Mouse (Mus musculus) forebrain, embryonic 11.5 days (tissue): ENCODE measurements around the gene Sdf4. TPM values are rescaled to one million over a fixed set of nuclear protein-coding genes. Genes with fewer than 3 reads are reported as not detected.

ENCODE experiments used
- ATAC-seq: fragments of 200-750 bp; cut with Nextera tagmentation; replicated peaks from 2 replicates; pipeline ENCODE4 v1.8.0; 2017; ENCODE audit warnings: moderate TSS enrichment; ENCODE audit not compliant: low FRiP score
- DNase-seq: peaks from one replicate; pipeline ENCODE4 v3.0.0-alpha.2; 2017; ENCODE audit warnings: low spot score
- H3K27ac ChIP-seq: fragments of 300-500 bp; sonication (generic); 2 replicates; pipeline ENCODE4 v1.5.1; 2014; ENCODE audit warnings: low read depth, low read length
- H3K27me3 ChIP-seq: fragments of 300-500 bp; sonication (generic); 2 replicates; pipeline ENCODE4 v1.6.1; 2014; ENCODE audit warnings: mild to moderate bottlenecking, low read length, mixed read lengths; ENCODE audit not compliant: control insufficient read depth, insufficient read depth
- H3K36me3 ChIP-seq: fragments of 300-500 bp; sonication (generic); 2 replicates; pipeline ENCODE4 v1.6.1; 2014; ENCODE audit warnings: mild to moderate bottlenecking, low read length, moderate library complexity, mixed read lengths; ENCODE audit not compliant: control insufficient read depth, insufficient read depth
- H3K4me1 ChIP-seq: fragments of 300-500 bp; sonication (generic); replicated peaks from 2 replicates; pipeline ENCODE4 v1.6.1; 2014; ENCODE audit warnings: low read length, mixed read lengths; ENCODE audit not compliant: control insufficient read depth, insufficient read depth
- H3K4me2 ChIP-seq: fragments of 300-500 bp; sonication (generic); 2 replicates; pipeline ENCODE4 v1.6.1; 2014; ENCODE audit warnings: low read depth, mild to moderate bottlenecking, low read length, moderate library complexity, mixed read lengths; ENCODE audit not compliant: severe bottlenecking
- H3K4me3 ChIP-seq: fragments of 300-500 bp; sonication (generic); 2 replicates; pipeline ENCODE4 v1.5.1; 2014; ENCODE audit warnings: low read depth, low read length
- H3K9ac ChIP-seq: fragments of 300-500 bp; sonication (generic); 2 replicates; pipeline ENCODE4 v1.6.1; 2014; ENCODE audit warnings: low read length
- H3K9me3 ChIP-seq: fragments of 300-500 bp; sonication (generic); 2 replicates; pipeline ENCODE4 v1.6.1; 2016; ENCODE audit warnings: low read length, mixed read lengths; ENCODE audit not compliant: control insufficient read depth
- WGBS: fragments of 180-500 bp; shearing (Covaris S2); extraction: QIAGEN DNeasy Blood & Tissue Kit; methylation state at CpG from one replicate; pipeline ENCODE4 v1.1.7; 2014; 5-methylcytosine and 5-hydroxymethylcytosine counted together
- polyA plus RNA-seq: library from polyadenylated mRNA; unstranded; fragments of >200 nt; fragmentation: Nextera tagmentation; extraction: Ambion mirVana; gene quantifications from 2 replicates; pipeline ENCODE4 v1.2.1, GENCODE M21; 2014

Sdf4 gene
- polyA plus RNA-seq, 1 experiment from 2014 or later: 117 TPM

DNA sequence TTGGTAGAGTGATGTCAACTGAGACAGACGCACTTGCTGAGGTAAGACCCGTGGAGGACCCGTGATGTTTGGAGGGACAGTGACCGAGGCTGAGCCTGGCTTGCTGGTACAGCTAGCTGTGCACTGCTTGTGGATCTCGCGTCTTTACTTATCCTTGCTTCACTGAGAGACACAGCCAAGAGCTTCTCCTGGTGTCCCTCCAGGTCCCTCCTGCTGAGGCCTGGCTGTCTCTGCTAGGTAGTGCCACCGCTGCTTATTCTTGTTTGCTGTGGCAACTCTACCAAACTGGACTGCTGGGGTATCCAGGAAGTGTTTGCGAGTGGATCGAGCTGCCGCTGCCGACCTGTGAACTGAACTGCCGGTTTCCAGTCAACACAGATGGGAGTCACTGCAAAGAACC is 27.1 kb downstream of the Sdf4 start:
- Histone ChIP-seq H3K9me3 (no peaks in the 10 kb centered on the region), H3K4me1 (no peaks in the 10 kb centered on the region), H3K9ac (no peak overlapping the region), H3K36me3 (no peaks in the 10 kb centered on the region), H3K27me3 (no peaks in the 10 kb centered on the region), H3K4me2 (no peak overlapping the region), H3K27ac (no peak overlapping the region), H3K4me3 (no peak overlapping the region)
- no peak for ATAC-seq
- 94% methylated on average over 12 of the region's 12 CpGs for WGBS
- DNase-seq: no peak

DNA sequence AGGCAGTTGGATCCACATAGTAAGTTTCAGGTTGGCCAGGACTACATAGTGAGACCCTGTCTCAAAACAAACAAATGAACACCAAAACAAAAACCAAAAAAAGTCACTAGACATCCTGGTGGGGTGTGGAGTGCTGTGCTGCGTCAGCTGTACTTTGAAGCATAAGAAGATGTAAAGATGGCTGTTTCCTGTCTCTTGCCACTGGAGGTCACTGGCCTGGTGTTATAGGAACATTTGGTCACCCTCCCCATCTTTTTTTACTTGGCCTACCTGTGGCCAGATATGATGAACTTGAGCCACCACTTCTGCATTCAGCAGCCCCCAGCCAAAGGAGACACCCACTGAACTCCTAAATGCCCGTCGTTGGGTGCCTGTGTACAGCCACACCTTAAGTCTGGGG is 28.7 kb downstream of the Sdf4 start:
- H3K4me3 ChIP-seq: no peak overlapping the region

DNA sequence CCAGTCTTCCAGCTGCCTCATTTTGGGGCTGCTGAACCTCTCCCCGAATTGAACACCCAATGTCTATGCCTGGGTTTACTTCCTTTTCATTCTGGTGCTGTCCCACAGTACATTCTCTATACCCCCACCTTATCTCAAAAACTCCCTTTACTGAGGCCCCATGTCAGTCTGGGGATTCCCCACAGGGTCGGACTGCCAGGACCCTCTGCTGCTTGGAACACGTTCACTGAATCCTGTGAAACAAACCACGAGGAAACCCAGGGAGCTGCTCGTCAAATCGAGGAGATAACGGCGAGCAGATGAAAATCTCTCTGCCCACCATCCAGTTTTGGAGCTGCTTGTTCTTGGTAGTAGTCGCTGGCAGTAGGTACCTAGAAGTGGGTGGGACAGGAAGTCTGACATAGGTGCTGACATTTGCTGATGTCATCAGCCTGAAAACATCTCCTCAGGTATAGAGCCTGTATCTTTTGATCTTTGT is 29.3 kb downstream of the Sdf4 start:
- Histone ChIP-seq H3K27me3 (no peaks in the 10 kb centered on the region), H3K9me3 (no peaks in the 10 kb centered on the region), H3K27ac (no peak overlapping the region), H3K4me1 (no peaks in the 10 kb centered on the region), H3K4me2 (no peak overlapping the region), H3K9ac (no peak overlapping the region), H3K4me3 (no peak overlapping the region), H3K36me3 (no peaks in the 10 kb centered on the region)
- WGBS: 85% methylated on average over 9 of the region's 9 CpGs
- no peak for DNase-seq
- no peak for ATAC-seq

More for the DNA sequence above, 28.7 kb downstream of the Sdf4 start:
- no peak overlapping the region for H3K9ac ChIP-seq
- no peaks in the 10 kb centered on the region for H3K36me3 ChIP-seq
- no peaks in the 10 kb centered on the region for H3K9me3 ChIP-seq
- no peak overlapping the region for H3K27ac ChIP-seq
- H3K27me3 ChIP-seq: no peaks in the 10 kb centered on the region
- H3K4me2 ChIP-seq: no peak overlapping the region
- ATAC-seq (no peak), DNase-seq (no peak)
- 89% methylated on average over 3 of the region's 3 CpGs for WGBS
- H3K4me1 ChIP-seq: no peaks in the 10 kb centered on the region

DNA sequence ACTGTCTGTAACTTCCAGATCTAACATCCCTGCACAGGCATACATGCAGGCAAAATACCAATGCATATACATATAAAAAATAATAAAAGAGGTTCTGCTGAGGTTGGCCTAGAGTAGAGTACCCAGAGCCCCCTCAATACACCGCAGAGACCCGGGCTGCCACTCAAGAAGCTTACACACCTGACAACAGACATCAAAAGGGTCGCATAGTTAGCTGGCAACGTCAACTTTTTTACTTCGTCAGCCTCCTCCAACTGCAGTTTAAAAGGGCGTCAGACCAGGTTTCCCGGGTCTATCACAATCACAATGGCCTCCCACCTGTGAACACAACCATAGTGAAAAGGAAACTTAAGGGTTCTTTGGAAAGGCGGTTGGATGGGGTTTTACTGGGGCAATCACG is 30.8 kb downstream of the Sdf4 start:
- H3K4me1 ChIP-seq: no peaks in the 10 kb centered on the region
- no peaks in the 10 kb centered on the region for H3K27me3 ChIP-seq
- no peak overlapping the region for H3K27ac ChIP-seq
- H3K4me2 ChIP-seq: no peak overlapping the region
- no peak overlapping the region for H3K9ac ChIP-seq
- H3K9me3 ChIP-seq: no peaks in the 10 kb centered on the region
- DNase-seq: no peak
- ATAC-seq: no peak
- WGBS: 82% methylated on average over 9 of the region's 9 CpGs
- no peak overlapping the region for H3K4me3 ChIP-seq
- H3K36me3 ChIP-seq: no peaks in the 10 kb centered on the region; the same call in 1 of the 2 replicates

DNA sequence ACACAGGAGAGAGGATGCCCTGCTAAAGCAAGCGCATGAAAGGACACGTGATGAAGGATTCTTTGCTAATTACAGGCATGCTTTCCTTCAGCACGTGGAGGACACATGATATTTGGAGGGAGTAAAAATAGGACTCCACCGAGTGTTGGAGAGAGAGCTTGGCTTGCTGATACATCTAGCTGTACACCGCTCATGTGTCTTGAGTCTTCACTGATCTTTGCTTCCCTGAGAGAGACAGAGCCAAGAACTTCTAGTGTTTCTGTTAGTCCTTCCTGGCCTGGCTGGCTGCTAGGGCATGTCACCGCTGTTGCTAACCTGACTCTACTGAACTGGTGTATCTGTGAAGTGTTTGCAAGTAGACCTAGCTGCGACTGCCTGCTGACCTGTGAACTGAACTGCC is 31.5 kb downstream of the Sdf4 start:
- H3K9me3 ChIP-seq: no peaks in the 10 kb centered on the region
- no peaks in the 10 kb centered on the region for H3K4me1 ChIP-seq
- H3K27me3 ChIP-seq: no peaks in the 10 kb centered on the region
- ATAC-seq: no peak
- no peak overlapping the region for H3K4me2 ChIP-seq
- H3K4me3 ChIP-seq: no peak overlapping the region
- no peak overlapping the region for H3K9ac ChIP-seq
- no peak overlapping the region for H3K27ac ChIP-seq
- no peak for DNase-seq
- WGBS: 96% methylated on average over 7 of the region's 7 CpGs
- H3K36me3 ChIP-seq: no peaks in the 10 kb centered on the region; the same call in 1 of the 2 replicates

DNA sequence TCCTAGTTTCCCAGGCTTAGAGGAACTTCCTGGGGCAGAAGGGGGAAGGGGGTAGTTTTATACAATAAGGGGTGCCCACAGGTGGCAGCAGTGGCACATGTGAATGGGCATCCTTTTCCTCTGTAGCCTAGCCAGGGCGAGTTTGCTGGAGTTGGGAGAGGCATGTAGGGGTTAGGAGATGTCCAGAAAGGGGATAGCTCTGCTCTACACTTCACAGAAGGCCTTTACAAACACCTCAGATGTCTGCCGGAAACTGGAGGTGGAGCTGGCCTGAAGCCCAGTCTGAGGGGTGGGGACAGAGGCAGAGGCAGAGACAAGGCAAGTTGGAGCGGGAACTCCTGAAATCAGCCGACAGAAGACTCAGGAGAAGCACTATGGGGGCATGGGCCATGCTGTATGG is 33.3 kb downstream of the Sdf4 start, which contains the start of gene Tnfrsf18:
Tnfrsf18 (plus strand) TSS at position 152 of the 400 bp plus-strand sequence.
- Histone ChIP-seq H3K36me3 (no peaks in the 10 kb centered on the region; the same call in 1 of the 2 replicates), H3K27me3 (no peaks in the 10 kb centered on the region), H3K27ac (no peak within 1 kb of the TSS), H3K4me1 (peaks cover 4% of the 10 kb centered on the region), H3K9me3 (no peaks in the 10 kb centered on the region), H3K4me2 (no peak within 1 kb of the TSS), H3K4me3 (no peak within 1 kb of the TSS), H3K9ac (no peak within 1 kb of the TSS)
- DNase-seq (no peak), ATAC-seq (no peak)
- 71% methylated on average over 4 of the region's 4 CpGs for WGBS

DNA sequence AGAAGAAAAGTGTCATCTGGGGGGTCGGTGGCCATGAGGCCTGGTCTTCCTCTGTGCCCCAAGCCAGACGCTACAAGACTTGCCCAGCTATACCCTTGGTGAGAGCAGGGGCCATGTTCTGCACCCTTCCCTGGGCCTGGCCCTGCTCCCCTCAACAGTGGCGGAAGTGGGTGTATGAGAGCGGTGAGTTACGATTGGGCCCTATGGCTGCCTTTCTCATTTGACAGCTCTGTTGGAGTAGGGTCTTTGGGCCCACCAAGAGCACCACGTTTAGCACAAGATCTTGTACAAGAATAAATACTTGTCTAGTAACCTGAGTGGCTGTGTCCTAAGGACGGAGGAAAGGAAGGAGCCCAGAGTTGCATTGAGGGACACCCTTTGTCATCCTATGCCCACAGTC is 35.9 kb downstream of the Sdf4 start:
- no peaks in the 10 kb centered on the region for H3K27me3 ChIP-seq
- H3K4me3 ChIP-seq: no peak overlapping the region
- DNase-seq (no peak), ATAC-seq (no peak)
- no peak overlapping the region for H3K9ac ChIP-seq
- H3K36me3 ChIP-seq: no peaks in the 10 kb centered on the region; the same call in 1 of the 2 replicates
- 92% methylated on average over 7 of the region's 7 CpGs for WGBS
- no peaks in the 10 kb centered on the region for H3K9me3 ChIP-seq
- no peak overlapping the region for H3K4me2 ChIP-seq
- peaks cover 5% of the 10 kb centered on the region for H3K4me1 ChIP-seq
- H3K27ac ChIP-seq: no peak overlapping the region

DNA sequence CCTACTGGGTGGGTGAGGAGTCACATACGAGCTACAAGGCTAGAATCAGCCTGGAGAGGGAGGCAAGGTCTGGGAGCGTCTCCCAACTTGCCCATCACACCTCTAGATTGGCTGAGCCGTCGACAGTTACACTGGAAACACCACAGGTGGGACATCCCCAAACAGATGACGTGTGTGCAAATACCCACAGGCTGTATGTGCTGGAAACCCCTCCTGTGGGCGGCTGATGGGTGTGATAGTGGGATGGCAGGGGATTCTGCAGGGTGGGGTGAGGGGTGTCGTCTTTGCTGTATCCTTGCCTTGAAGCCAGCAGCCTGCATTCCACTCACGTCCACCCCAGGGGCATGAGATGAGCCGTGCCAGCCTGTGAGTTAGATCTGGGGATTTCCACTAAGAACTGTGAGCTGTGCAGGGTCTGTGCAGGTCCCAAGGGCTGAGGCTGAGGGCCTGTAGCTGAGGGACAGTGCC is 38.0 kb downstream of the Sdf4 start:
- Histone ChIP-seq H3K9me3 (no peaks in the 10 kb centered on the region), H3K27ac (no peak overlapping the region), H3K4me3 (peak overlapping the region; percentile 40), H3K36me3 (no peaks in the 10 kb centered on the region; the same call in 1 of the 2 replicates), H3K4me2 (peak overlapping the region; percentile 51), H3K4me1 (peaks cover 5% of the 10 kb centered on the region), H3K27me3 (peaks cover 16% of the 10 kb centered on the region), H3K9ac (peak overlapping the region; percentile 59)
- 77% methylated on average over 9 of the region's 9 CpGs for WGBS
- DNase-seq (no peak), ATAC-seq (no peak)

DNA sequence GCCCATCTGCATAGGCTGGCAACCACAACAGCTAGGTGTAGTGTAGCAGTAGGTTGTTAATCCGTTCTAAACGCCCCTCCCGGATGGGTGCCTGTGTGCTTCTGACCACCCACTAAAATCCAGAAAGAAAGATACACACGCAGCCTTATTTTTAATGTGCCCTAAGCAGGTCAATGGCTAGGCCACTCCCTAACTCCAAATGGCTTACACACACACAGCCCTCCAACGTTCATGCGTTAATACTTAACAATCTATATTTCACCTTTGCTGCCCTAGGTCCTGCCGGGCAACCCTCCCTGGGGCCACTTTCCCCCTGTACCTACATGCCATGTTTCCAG is 38.6 kb downstream of the Sdf4 start:
- Histone ChIP-seq H3K27ac (no peak overlapping the region), H3K4me1 (peaks cover 5% of the 10 kb centered on the region), H3K9ac (peak overlapping the region; percentile 59), H3K27me3 (peaks cover 22% of the 10 kb centered on the region), H3K4me2 (peak overlapping the region; percentile 51), H3K4me3 (peak overlapping the region; percentile 40), H3K36me3 (no peaks in the 10 kb centered on the region; the same call in 1 of the 2 replicates), H3K9me3 (no peaks in the 10 kb centered on the region)
- ATAC-seq (no peak), DNase-seq (no peak)
- 10% methylated on average over 7 of the region's 7 CpGs for WGBS
